Mouse (Mus musculus) bone marrow macrophage, adult 2 months (primary cell): ENCODE data around the gene B4galt1. TPM values are rescaled to one million over a fixed set of nuclear protein-coding genes. Genes with fewer than 3 reads are reported as not detected.
"Not testable (repeated sequence)": the region's sequence is repeated elsewhere in the genome, so short reads cannot be mapped to it uniquely, and the experiment has no call there.

ENCODE experiments used
- H3K27ac ChIP-seq: 2 replicates; pipeline ENCODE4 v1.5.1; 2012; ENCODE audit warnings: low read depth, low read length; ENCODE audit not compliant: insufficient read depth
- H3K4me1 ChIP-seq: 2 replicates; pipeline ENCODE4 v1.6.1; 2012; ENCODE audit warnings: low read length; ENCODE audit not compliant: control insufficient read depth, insufficient read depth
- H3K4me3 ChIP-seq: 2 replicates; pipeline ENCODE4 v1.5.1; 2012; ENCODE audit warnings: mild to moderate bottlenecking, low read length, moderate library complexity; ENCODE audit not compliant: insufficient read depth
- CTCF ChIP-seq: IDR thresholded peaks from 2 replicates; pipeline ENCODE4 v1.5.1; 2012; ENCODE audit warnings: low read depth, mild to moderate bottlenecking, low read length, moderate library complexity
- POLR2A ChIP-seq: IDR thresholded peaks from 2 replicates; pipeline ENCODE4 v1.6.1; 2012; ENCODE audit warnings: mild to moderate bottlenecking, low read depth, low read length, borderline replicate concordance
- polyA plus RNA-seq: library from polyadenylated mRNA; stranded (reverse); fragments of >200 nt; gene quantifications from 2 replicates; pipeline ENCODE4 v1.2.4, GENCODE M21; 2012; ENCODE audit not compliant: missing spikeins, insufficient read depth, insufficient read length

B4galt1 gene
- polyA plus RNA-seq, 1 experiment, result 75.9 TPM

DNA sequence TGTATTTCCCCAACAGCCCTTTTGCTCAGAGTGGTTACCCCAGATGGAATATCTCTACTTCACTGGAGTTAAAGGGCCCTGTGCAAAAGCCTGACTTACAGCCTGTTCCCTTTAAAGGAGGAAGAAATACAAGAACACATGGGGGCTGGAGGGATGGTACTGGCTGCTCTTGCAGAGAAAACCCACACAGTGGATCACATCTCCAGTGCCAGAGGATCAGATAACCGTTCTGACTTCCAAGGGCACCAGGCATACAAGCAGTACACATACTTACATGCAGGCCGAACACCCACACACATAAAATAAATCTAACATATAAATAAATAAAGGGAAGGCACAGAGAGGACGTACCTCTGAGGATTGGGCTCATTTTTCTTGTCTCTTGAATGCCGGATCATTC, 46.4 kb downstream of the B4galt1 start:
- peaks cover 4% of the 10 kb centered on the region; the same call in 1 of the 2 replicates for H3K4me1 ChIP-seq
- TF ChIP-seq POLR2A (no peak), CTCF (no peak)
- no peak overlapping the region for H3K27ac ChIP-seq
- H3K4me3 ChIP-seq, result no peak overlapping the region

DNA sequence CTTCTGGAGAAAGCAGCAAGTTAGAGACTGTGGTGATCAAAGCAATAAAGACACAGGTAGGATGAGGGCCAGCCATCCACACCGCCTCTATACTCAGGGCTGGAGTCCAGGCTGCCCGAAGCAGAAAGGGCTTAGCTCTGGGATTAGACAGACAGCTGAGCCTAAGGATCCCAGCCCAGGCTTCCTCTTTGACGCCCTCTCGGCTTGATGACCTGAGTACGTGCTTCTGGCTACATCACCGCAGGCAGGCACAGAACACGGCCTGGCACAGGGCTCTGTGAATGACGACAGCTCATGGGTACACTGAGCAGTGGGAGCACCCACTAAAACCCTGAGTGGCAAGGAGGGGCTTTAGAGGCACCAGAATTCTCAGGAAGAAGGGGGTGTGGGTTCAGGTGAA, 48.4 kb downstream of the B4galt1 start:
- H3K4me1 ChIP-seq, result no peaks in the 10 kb centered on the region
- TF ChIP-seq POLR2A (no peak), CTCF (no peak)

DNA sequence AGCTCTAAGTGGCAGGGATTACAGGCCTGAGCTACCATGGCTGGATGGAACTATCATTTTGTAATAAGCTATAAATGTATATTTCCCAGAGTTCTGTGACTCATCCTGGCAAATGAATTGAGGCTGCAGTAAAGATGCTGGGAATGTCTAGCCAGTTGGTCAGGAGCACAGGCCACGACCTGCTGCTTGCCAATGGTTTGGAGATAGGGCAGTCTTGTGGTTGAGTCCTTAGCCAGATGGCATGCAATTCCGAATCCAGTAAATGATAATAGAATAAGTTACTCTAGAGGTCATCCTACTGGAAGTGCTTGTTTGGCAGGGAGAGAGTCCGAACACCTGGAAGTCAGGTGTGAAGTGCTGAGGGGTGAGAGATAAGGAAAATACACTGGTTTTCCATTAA, 51.0 kb downstream of the B4galt1 start:
- Histone ChIP-seq H3K27ac (no peak overlapping the region), H3K4me3 (no peak overlapping the region), H3K4me1 (peaks cover 9% of the 10 kb centered on the region)
- no peak for TF ChIP-seq CTCF
- no peak for TF ChIP-seq POLR2A

More for the DNA sequence above, 48.4 kb downstream of the B4galt1 start:
- Histone ChIP-seq H3K27ac (no peak overlapping the region), H3K4me3 (no peak overlapping the region)

DNA sequence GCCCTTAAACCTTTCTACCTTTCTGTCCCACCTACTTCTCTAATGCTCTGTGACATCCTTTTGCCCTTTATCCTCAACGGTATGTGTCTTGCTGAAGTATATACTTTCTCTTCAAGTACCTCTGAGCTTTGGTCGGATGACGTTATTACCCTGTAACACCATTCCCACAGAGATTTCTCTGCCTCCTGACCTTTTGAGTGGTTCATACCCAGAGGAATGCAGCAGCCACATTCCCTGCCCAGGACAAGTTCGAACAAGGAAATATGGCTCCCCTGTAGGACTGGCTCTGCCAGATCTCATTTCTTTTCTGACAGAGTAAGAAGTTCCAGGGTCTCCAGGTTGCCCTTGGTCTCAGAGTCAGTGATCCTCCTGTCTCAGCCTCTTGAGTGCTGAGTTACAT, 51.9 kb downstream of the B4galt1 start:
- TF ChIP-seq CTCF, result no peak
- Histone ChIP-seq H3K27ac (no peak overlapping the region), H3K4me1 (peaks cover 9% of the 10 kb centered on the region), H3K4me3 (no peak overlapping the region)

DNA sequence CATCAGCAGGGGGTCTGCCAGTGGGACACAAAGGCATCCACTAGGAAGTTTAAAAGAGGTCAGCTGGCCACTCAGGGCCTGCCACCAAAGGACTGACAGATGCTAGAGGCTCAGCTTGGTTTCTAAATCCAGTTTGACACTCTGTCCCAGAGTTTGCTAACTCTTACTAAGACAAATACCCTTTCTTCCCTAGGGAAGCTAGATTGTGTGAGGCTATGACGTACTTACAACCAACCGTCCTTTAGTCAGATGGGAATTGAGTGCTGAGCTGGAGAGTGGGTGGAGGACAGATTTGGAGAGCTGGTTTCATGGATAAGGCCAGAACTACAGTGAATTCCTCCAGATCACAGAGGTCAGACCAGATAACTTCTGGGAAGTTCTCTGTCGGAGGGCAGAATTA, 52.9 kb downstream of the B4galt1 start:
- TF ChIP-seq POLR2A, result no peak
- TF ChIP-seq CTCF, result no peak
- no peak overlapping the region for H3K27ac ChIP-seq
- H3K4me3 ChIP-seq, result no peak overlapping the region
- peaks cover 9% of the 10 kb centered on the region for H3K4me1 ChIP-seq

DNA sequence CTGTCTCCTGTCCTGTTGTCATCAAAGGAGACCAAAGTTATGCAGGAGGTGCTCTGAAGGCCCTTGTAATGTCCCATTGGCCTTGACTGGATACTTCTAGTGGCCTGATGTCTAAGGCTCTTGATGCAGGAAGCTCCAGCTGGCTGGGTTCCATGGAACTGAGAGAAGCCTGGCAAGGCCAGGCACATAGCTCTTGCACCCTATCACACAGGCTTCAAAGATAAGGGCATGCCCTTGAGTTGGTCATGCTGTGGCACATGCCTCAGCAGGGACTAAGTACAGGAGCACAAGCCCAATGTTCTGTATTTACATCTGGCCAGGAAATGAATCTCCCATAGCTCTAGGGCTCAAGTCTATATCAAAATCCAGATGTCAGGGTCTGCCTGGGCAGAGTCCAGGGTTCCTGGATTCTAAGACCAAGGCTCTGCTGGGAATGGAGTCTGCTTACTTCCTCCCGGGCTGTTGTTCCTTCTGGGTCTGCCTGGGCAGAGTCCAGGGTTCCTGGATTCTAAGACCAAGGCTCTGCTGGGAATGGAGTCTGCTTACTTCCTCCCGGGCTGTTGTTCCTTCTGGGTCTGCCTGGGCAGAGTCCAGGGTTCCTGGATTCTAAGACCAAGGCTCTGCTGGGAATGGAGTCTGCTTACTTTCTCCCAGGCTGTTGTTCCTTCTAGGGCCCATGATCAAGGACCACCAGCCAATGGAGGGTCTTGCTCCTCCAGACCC, 54.8 kb downstream of the B4galt1 start:
- H3K4me1 ChIP-seq, H3K4me3 ChIP-seq: not testable (repeated sequence)
- peak overlapping the region; percentile 7 for H3K27ac ChIP-seq

DNA sequence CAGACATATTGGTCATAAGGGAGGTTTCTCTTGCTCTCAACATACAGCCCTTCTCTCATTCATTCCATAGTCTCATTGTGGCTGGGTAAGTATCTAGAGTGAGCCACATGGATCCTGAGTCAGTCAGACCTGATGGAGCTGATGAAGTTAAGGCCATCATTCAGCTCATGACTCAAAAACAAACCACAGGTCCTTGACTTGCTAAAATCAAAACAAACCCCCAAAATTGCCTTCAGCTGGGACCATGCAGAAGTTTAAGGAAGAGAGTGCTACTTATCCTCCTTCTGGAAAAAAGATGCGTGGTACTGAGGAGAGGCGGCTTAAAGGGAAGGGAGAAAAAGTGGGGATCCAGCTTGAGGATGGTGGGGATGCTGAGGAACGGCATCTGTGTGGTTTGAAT, 58.0 kb downstream of the B4galt1 start:
- TF ChIP-seq CTCF (no peak), POLR2A (no peak)
- Histone ChIP-seq H3K4me3 (no peak overlapping the region), H3K4me1 (peaks cover 9% of the 10 kb centered on the region), H3K27ac (no peak overlapping the region)

DNA sequence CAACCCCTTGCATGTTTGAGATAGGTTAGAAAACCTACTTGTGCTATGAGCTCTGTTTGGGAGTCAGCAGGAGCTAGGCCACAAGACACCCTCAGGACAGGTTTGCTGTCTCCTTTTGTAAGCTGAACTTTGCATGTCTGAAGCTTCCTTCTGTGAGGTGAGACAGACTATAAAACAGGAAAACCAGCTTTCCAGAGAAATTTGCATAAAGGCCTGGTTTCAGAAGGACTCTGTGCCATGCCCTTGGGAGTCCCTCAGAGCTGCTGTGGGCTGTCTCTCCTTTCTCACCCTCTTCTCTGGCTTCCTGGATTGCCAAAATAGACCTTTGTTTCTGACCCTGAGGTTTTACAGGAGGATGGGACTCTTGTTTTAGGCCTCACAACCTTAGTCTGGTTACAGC, 59.5 kb downstream of the B4galt1 start:
- H3K4me3 ChIP-seq, result no peak overlapping the region
- TF ChIP-seq CTCF (no peak), POLR2A (no peak)
- H3K4me1 ChIP-seq, result peaks cover 7% of the 10 kb centered on the region
- no peak overlapping the region for H3K27ac ChIP-seq

DNA sequence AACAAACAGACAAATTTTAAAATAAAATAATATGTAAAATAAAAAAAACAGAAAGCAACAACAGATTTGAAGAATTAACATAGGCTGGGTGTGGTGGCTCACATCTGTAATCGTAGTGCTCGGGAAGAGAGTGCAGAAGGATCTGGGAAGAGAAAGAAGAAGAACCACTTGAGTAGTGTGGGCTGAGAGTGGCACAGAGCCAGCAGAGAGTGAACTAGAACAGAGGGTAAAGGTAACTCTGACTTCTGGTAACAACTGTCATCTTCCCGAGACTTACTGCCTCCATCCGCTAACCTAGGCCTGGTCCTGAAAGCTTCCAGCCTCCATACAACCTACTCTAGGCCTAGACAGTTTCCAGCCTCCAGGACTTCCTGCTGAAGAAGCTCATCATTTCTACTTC, 62.6 kb downstream of the B4galt1 start:
- H3K27ac ChIP-seq, result no peak overlapping the region
- no peak for TF ChIP-seq POLR2A
- no peak for TF ChIP-seq CTCF
- no peaks in the 10 kb centered on the region for H3K4me1 ChIP-seq
- H3K4me3 ChIP-seq, result no peak overlapping the region

DNA sequence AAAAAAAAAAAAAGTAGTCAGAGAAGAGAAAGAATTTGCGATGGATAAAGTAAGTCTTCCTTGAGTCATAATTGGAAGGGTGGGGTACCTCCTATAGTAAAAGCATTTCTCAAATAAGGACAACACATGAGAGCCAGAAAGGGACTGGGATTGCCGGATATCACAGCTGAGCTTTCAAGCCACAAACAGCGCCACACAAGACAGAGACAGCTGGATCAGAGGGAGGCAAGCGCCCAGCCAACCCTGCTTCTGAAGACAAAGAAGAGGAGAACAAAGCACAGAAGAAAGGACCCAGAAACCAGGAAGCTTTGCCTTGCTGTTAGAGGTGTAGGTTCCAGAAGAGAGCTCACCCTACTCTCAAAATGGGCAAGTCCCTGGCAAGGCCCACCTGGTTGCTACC, 67.2 kb downstream of the B4galt1 start:
- TF ChIP-seq CTCF (no peak), POLR2A (no peak)
- no peak overlapping the region for H3K4me3 ChIP-seq
- H3K4me1 ChIP-seq, result peaks cover 30% of the 10 kb centered on the region
- H3K27ac ChIP-seq, result no peak overlapping the region
